Mouse (Mus musculus) heart, postnatal 0 days (tissue): ENCODE results near the gene Rpl36al.

Experiments used
- CTCF ChIP-seq: IDR thresholded peaks from 2 replicates; pipeline ENCODE4 v1.5.1; 2016; ENCODE audit warnings: antibody characterized with exemption, control low read depth, low read depth
- EP300 ChIP-seq: IDR thresholded peaks from 2 replicates; pipeline ENCODE4 v1.6.1; 2016; ENCODE audit warnings: antibody characterized with exemption, low read depth

DNA sequence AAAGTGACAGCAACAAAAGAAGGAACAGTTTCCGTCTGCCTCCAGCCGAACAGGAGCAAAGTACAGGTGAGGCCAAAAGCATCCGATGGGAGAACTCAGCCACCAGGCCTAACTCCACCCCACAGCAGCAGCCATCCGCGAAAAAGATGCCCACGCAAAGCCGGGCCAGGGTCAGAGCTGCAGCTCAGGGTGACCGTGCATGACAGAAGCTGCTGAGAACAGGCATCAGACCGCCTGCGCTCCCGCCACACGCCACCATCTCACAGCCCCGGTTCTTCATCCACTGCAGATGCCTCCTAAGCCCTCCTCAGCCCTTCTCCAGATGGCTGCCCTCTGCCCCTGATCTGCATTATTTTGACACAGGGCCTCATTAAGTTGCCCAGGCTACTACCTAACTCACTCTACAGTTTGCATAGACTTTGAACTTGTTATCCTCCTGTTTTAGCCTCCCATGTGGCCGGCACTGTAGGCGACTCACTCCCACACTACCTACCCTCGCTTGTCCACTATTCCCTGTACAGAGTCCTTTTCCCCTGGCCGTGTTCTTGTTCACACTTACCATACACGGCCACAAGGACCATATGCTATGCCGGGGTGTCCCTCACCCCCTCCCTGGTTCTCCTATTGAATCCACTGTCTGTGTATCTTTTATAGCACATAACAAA lies 36.9 kb upstream of the Rpl36al start:
- TF ChIP-seq CTCF (no peak), EP300 (no peak)
